Mouse (Mus musculus): ENCODE data around the gene Rad21l. TPM values are rescaled to one million over a fixed set of nuclear protein-coding genes. Genes with fewer than 3 reads are reported as not detected.

The Rad21l gene
- total and polyA plus RNA-seq, 2 experiments from 2014 or later, result 0.25 to 0.58 TPM

GRCm38 (mm10) chr2:151701231-151702145, 33.2 kb upstream of the Rad21l start, which contains the start of gene Tmem74b:
Tmem74b (plus strand) TSS chr2:151702008.
- H3K27me3 ChIP-seq (ENCODE audit: insufficient read depth, low read length), result no peaks in the 10 kb centered on the region
- peak; percentile 40 for DNase-seq (ENCODE audit: low spot score)
- H3K4me2 ChIP-seq (ENCODE audit: low read depth, low read length), result peak within 1 kb of the TSS; percentile 98
- H3K4me3 ChIP-seq (ENCODE audit: low read length), result peak within 1 kb of the TSS; percentile 58
- 3% methylated on average over 25 of the region's 25 CpGs for WGBS
- ATAC-seq, result no peak
- peaks cover 12% of the 10 kb centered on the region for H3K4me1 ChIP-seq (ENCODE audit: insufficient read depth, low read length)
- H3K36me3 ChIP-seq (ENCODE audit: insufficient read depth, low read length), result no peaks in the 10 kb centered on the region; the same call in 1 of the 2 replicates
- peak within 1 kb of the TSS; percentile 57 for H3K27ac ChIP-seq
- TF ChIP-seq CTCF (IDR thresholded peaks at IDR 0.05; ENCODE audit: low read depth), result peak; percentile 33
- H3K9me3 ChIP-seq (ENCODE audit: low read length), result no peaks in the 10 kb centered on the region
- peak within 1 kb of the TSS; percentile 73 for H3K9ac ChIP-seq (replicated peaks; ENCODE audit: low read length)

- no peaks in the 10 kb centered on the region for H3K36me3 ChIP-seq (ENCODE audit: insufficient read depth, low read length)
- TF ChIP-seq CTCF (IDR thresholded peaks at IDR 0.05; ENCODE audit: low read depth), result no peak
- no peak overlapping the region for H3K9ac ChIP-seq (replicated peaks; ENCODE audit: low read length)
- no peaks in the 10 kb centered on the region for H3K27me3 ChIP-seq (ENCODE audit: insufficient read depth, low read length)
- no peak overlapping the region for H3K4me3 ChIP-seq (ENCODE audit: low read length)
- H3K9me3 ChIP-seq (ENCODE audit: low read length), result no peaks in the 10 kb centered on the region
- H3K4me2 ChIP-seq (ENCODE audit: low read depth, low read length), result no peak overlapping the region
- no peaks in the 10 kb centered on the region for H3K4me1 ChIP-seq (ENCODE audit: insufficient read depth, low read length)
- ATAC-seq, result no peak
- no peak overlapping the region for H3K27ac ChIP-seq
- no peak for DNase-seq (ENCODE audit: low spot score)
- 83% methylated on average over 4 of the region's 4 CpGs for WGBS
Observed at GRCm38 (mm10) chr2:151682976-151683375, 14.6 kb upstream of the Rad21l start.

GRCm38 (mm10) chr2:151682357-151682756, 14.0 kb upstream of the Rad21l start:
- Histone ChIP-seq H3K36me3 (ENCODE audit: insufficient read depth, low read length) (no peaks in the 10 kb centered on the region), H3K4me2 (ENCODE audit: low read depth, low read length) (no peak overlapping the region), H3K9ac (replicated peaks; ENCODE audit: low read length) (no peak overlapping the region), H3K27ac (no peak overlapping the region), H3K27me3 (ENCODE audit: insufficient read depth, low read length) (no peaks in the 10 kb centered on the region), H3K4me3 (ENCODE audit: low read length) (no peak overlapping the region), H3K4me1 (ENCODE audit: insufficient read depth, low read length) (no peaks in the 10 kb centered on the region), H3K9me3 (ENCODE audit: low read length) (no peaks in the 10 kb centered on the region)
- peak; percentile 67 for DNase-seq (ENCODE audit: low spot score)
- 48% methylated on average over 3 of the region's 3 CpGs for WGBS
- peak; percentile 83 for TF ChIP-seq CTCF (IDR thresholded peaks at IDR 0.05; ENCODE audit: low read depth)
- peak; percentile 84 for ATAC-seq

- Histone ChIP-seq H3K4me1 (ENCODE audit: insufficient read depth, low read length) (no peaks in the 10 kb centered on the region), H3K27me3 (ENCODE audit: insufficient read depth, low read length) (no peaks in the 10 kb centered on the region), H3K9me3 (ENCODE audit: low read length) (no peaks in the 10 kb centered on the region), H3K4me3 (ENCODE audit: low read length) (no peak overlapping the region), H3K36me3 (ENCODE audit: insufficient read depth, low read length) (no peaks in the 10 kb centered on the region), H3K4me2 (ENCODE audit: low read depth, low read length) (no peak overlapping the region), H3K27ac (no peak overlapping the region), H3K9ac (replicated peaks; ENCODE audit: low read length) (no peak overlapping the region)
- peak; percentile 49 for DNase-seq (ENCODE audit: low spot score)
- ATAC-seq, result peak; percentile 53; the same call in 1 of the 2 replicates
- 58% methylated on average over 2 of the region's 2 CpGs for WGBS
- peak; percentile 45 for TF ChIP-seq CTCF (IDR thresholded peaks at IDR 0.05; ENCODE audit: low read depth)
Observed at GRCm38 (mm10) chr2:151676234-151676633, 7.9 kb upstream of the Rad21l start.

- no peaks in the 10 kb centered on the region for H3K36me3 ChIP-seq (ENCODE audit: insufficient read depth, low read length)
- no peak overlapping the region for H3K27ac ChIP-seq
- H3K4me1 ChIP-seq (ENCODE audit: insufficient read depth, low read length), result no peaks in the 10 kb centered on the region
- ATAC-seq, result no peak; the same call in 1 of the 2 replicates
- no peaks in the 10 kb centered on the region for H3K27me3 ChIP-seq (ENCODE audit: insufficient read depth, low read length)
- no peak overlapping the region for H3K4me2 ChIP-seq (ENCODE audit: low read depth, low read length)
- H3K4me3 ChIP-seq (ENCODE audit: low read length), result no peak overlapping the region
- no peaks in the 10 kb centered on the region for H3K9me3 ChIP-seq (ENCODE audit: low read length)
- DNase-seq (ENCODE audit: low spot score), result peak; percentile 8
- WGBS, result 40% methylated on average over 1 of the region's 1 CpGs
- no peak for TF ChIP-seq CTCF (IDR thresholded peaks at IDR 0.05; ENCODE audit: low read depth)
- no peak overlapping the region for H3K9ac ChIP-seq (replicated peaks; ENCODE audit: low read length)
Observed at GRCm38 (mm10) chr2:151670968-151671329, 2.6 kb upstream of the Rad21l start.

- 41% methylated on average over 48 of the region's 48 CpGs for WGBS
- no peak overlapping the region for H3K9ac ChIP-seq (replicated peaks; ENCODE audit: low read length)
- H3K27ac ChIP-seq, result no peak overlapping the region
- no peaks in the 10 kb centered on the region for H3K4me1 ChIP-seq (ENCODE audit: insufficient read depth, low read length)
- DNase-seq (ENCODE audit: low spot score), result no peak
- peak overlapping the region; percentile 47 for H3K4me2 ChIP-seq (ENCODE audit: low read depth, low read length)
- no peaks in the 10 kb centered on the region for H3K9me3 ChIP-seq (ENCODE audit: low read length)
- no peak for TF ChIP-seq CTCF (IDR thresholded peaks at IDR 0.05; ENCODE audit: low read depth)
- H3K27me3 ChIP-seq (ENCODE audit: insufficient read depth, low read length), result no peaks in the 10 kb centered on the region
- ATAC-seq, result peak; percentile 80
- no peaks in the 10 kb centered on the region for H3K36me3 ChIP-seq (ENCODE audit: insufficient read depth, low read length)
- peak overlapping the region; percentile 22 for H3K4me3 ChIP-seq (ENCODE audit: low read length)
Observed at GRCm38 (mm10) chr2:151670026-151670967, 2.0 kb upstream of the Rad21l start.

Data from hindbrain, postnatal 0 days (tissue).